Mouse (Mus musculus) left cerebral cortex, postnatal 10 days (tissue): ENCODE data around the gene Twnk. TPM values are rescaled to one million over a fixed set of nuclear protein-coding genes. Genes with fewer than 3 reads are reported as not detected.
"Not testable (repeated sequence)": the region's sequence is repeated elsewhere in the genome, so short reads cannot be mapped to it uniquely, and the experiment has no call there.

Experiments used
- DNase-seq, 2 experiments: peaks; one replicate each; pipeline ENCODE4 v3.0.0; 2021 to 2022; ENCODE audit warnings: low spot score in 2 of 2, mixed read lengths in 1 of 2; ENCODE audit errors: extremely low spot score in 1 of 2
- intact Hi-C: fragments of 180-260 bp; cut with DNase I; formaldehyde crosslinking; loops from one replicate; pipeline ENCODE4 v1.15.1; 2025
- total RNA-seq, 2 experiments: library from RNA; stranded (reverse); gene quantifications; 2 replicates each; pipeline ENCODE4 v1.2.3; 2021

The Twnk gene
- total RNA-seq, 2 experiments from 2014 or later = 11.7 to 12.2 TPM

GRCm38 (mm10) chr19:45017216-45017771, 11.8 kb downstream of the Twnk start:
- intact Hi-C loops = loop anchor here (2.0 kb wide), 1 partner anchor 14 kb away; no protein-coding TSS in a partner anchor
- DNase-seq = peak; percentile 72 to 92

DNA sequence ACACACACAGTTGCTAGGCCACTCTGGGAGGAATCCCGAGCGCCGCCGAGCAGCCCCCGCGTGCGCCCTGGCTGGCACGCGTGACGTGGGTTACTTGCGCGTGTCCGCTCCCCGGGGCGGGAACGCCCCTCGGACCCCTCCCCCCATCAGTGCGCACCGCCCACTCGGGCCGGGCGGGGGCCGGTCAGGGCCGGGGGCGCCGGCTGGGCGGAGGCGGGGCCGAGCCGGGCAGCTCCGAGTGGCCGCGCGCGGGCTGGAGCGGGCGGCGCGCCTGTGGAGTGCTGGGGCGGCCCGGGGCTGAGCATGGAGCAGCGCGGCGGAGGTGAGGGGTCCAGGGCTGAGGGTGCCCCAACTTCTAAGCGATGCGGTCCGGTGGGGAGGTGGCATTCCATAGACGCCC, 12.4 kb downstream of the Twnk start:
- DNase-seq = peak; percentile 75 to 94
- intact Hi-C loops = loop anchor here (2.0 kb wide), 1 partner anchor 13 kb away; no protein-coding TSS in a partner anchor

DNA sequence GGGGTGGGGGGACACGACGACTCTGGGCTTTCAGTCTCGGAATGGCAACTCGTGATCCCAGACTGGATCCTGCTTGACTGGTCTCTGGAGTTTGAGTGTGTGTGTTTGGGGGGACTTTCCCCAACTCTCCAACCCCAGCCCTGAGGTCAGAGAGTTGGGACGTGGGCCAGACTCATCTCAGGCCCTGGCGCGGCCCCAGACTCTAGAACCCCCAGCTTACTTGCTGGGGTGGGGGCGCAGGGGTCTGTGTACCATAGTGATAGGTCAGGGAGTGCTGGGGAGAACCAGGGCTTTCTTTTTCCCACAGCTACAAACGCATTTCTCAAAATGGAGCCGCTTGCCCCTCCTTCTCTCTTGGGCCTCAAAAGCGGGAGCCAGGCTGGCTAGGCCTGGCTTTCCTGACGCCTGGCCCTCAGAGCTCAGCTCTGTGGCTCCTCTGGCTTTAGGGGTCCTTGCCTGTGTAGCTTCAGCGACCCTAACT, 12.9 kb downstream of the Twnk start:
- intact Hi-C loops = no loop called here
- peak in 1 of 2 experiments; percentile 55 for DNase-seq

GRCm38 (mm10) chr19:45020348-45020747, 14.9 kb downstream of the Twnk start:
- intact Hi-C loops = no loop called here
- DNase-seq = no peak

GRCm38 (mm10) chr19:45021362-45021761, 15.9 kb downstream of the Twnk start:
- intact Hi-C loops = no loop called here
- DNase-seq = no peak

DNA sequence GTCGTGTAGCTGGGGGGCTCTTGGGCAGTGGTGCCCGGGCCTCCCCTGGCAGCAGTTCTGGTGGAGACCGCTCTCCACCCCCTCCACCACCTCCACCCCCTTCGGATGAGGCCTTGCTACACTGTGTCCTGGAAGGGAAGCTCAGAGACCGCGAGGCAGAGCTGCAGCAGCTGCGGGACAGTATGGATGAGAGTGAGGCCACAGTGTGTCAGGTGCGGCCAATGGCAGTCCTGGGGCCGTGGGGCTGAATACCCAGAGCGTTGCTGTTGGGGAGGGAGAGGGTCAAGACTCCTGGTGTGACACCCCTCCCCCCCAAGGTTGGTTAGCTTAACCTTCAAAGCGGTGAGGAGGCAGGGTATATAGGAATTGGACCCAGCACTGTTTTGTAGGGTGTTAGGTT, 18.5 kb downstream of the Twnk start:
- intact Hi-C loops = no loop called here
- no peak for DNase-seq

- intact Hi-C loops = no loop called here
- no peak for DNase-seq
These were observed 19.3 kb downstream of the Twnk start for GRCm38 (mm10) chr19:45024775-45025174.

GRCm38 (mm10) chr19:45025937-45026568, 20.6 kb downstream of the Twnk start:
- intact Hi-C loops = no loop called here
- no peak for DNase-seq

DNA sequence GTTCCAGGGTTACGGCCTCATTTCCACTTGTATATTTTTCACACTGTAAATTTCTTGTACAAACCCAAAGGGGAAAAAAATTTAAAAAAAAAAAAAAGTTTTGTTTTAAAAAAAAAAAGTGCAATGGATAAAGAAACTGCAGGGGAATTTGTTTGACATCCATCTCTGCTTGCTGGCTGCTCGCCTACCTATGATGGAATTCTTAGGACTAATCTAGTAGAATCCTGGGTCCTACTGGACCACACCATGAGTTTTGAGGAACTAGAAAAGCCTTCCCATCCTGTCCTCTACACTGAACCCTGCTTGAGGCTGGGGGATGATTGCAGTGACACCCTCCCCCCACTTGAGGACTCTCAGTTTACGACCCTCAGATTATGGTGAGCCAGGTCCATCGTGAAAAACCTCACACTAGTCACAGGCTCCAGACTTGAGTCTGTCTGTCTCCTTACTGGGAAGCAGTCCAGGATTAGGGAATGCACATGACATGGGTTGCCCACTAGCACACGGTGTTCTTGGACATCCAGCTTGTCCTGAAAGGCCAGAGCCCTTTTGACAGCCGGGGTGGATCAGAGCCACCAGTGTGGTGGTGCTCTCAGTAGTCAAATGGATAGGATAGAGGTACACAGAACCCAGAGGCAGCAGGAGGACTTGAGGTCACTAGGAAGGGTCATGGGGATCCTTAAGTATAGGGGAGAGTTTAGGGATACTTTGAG, 21.7 kb downstream of the Twnk start:
- intact Hi-C loops = no loop called here
- no peak for DNase-seq

- intact Hi-C loops = no loop called here
- DNase-seq = no peak
These were observed 22.4 kb downstream of the Twnk start for GRCm38 (mm10) chr19:45027848-45028247.

- DNase-seq = no peak
- intact Hi-C loops = no loop called here
These were observed 23.3 kb downstream of the Twnk start for GRCm38 (mm10) chr19:45028746-45029145.

DNA sequence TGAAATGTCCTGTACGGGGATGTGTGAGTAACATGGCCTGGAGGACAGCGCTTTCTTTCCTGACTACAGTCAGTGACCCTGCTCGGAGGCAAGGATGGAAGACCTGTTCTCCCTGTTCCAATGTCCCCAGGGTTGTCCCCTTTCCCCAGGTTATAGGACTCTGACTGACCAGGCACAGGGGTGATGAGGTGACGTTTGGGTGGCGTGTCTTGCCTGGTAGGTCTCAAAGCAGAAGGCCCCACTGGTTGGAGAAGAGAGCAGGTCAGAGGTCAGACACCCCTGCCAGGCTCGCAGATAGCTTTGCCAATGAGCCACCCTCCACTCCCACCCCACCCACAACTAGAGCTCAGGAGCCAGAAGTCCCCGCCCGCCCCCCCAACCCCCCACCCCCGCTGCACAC, 24.1 kb downstream of the Twnk start:
- DNase-seq = no peak
- intact Hi-C loops = no loop called here

GRCm38 (mm10) chr19:45030111-45030510, 24.6 kb downstream of the Twnk start:
- intact Hi-C loops = loop anchor here (2.0 to 5.0 kb wide), 2 partner anchors 13 to 38 kb away; no protein-coding TSS in a partner anchor
- DNase-seq = peak in 1 of 2 experiments; percentile 81

DNA sequence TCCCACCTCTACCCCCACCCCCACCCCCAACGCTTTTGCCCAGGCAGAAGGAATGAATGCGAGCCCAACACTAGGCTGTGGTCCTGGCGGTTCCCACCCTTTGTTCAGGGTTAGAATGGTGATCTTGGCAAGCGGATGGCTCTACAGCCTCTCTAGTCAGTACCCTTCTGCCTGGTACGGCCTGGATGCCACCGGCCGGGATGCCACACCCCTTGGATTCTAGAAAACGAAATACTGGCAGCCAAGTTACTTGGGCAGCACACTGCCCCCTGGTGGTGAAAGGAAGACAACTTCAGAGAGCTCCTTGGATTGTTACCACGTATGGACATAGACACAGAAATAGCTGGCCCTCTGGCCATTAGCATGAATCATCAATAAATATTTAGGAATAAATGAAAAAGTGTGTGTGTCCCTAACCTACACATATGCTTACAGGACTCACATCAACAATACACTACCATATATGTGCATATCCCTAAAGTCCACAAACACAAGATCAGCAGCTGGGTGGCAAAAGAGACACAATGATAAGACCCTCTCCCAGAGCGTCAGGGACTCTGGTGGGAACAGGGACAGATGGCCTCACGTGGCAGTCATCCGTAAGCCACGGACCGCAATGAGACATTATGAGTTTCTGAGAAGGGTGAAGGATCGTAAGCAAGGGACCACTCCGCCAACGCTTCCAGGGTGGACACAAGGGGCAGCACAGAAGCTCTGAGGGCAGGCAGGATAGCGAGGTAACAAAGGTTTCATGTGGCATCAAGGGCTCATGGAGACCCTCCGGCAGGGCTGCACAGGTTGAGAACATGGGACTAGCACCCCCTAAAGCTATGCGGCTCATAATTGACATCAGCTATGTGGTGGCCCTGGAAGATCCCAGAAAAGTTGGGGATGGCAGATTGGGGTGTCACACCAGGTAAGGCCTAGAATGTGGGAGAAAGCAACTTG, 25.6 kb downstream of the Twnk start:
- intact Hi-C loops = loop anchor here (2.0 to 5.0 kb wide), 2 partner anchors 14 to 39 kb away; no protein-coding TSS in a partner anchor

DNA sequence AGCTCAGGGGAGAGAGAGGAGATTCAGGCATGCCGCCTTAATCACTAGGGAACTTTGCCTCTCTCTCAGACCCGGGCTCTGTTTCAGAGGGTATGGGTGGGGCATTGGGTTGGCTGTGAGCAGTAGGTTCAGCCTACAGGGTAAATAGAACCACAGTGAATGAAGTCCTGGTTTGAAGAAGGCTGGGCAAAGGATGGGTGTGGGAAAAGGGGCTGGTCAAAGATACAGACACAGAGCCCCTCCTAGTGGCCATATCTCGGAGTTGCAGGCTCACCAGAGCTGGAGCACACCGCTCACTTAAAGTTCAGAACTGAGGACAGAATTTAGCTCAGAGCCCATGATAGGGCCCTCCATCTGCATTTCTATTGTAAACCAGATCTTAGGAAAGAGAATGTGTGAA, 26.3 kb downstream of the Twnk start:
- intact Hi-C loops = loop anchor here (2.0 to 5.0 kb wide), 2 partner anchors 15 to 39 kb away; no protein-coding TSS in a partner anchor
- peak in 1 of 2 experiments; percentile 84 for DNase-seq

More for the DNA sequence above, 25.6 kb downstream of the Twnk start:
- peak; percentile 71 to 85 for DNase-seq

DNA sequence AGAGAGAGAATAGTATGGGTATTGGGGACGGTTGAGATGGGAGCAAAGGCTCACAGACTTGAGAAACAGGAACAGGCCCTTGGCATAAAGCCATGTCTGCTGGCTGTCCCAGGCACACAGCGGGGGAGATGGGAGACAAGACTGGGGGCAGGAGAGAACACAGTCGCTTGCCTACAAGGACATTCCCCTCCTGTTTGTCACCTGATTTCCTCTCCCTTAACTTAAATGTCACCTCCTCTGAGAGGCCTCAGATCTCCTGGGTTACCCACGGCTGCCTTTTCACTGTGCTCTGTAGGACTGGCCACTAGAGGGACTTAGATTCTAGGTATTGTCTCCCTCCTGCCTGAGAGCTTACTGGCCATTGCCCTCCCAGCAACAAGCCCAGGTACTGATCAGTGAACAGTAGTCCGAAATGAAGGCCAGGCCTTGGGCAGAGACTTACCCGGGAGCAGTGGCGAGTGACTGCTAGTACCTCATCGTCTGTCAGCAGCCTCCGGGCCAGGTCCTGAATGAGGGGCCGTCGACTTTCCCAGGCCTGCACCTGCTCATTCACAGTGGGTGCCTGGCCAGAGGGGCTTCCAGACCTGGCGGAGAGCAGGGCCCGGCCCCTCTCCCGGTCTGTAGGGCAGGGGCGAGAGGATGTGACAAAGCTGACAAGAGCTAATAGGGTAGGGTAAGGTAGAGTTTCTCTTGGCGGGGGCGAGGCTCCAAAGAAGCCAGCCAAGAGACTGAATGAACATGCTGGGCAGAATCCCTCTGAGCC, 27.3 kb downstream of the Twnk start:
- intact Hi-C loops = loop anchor here (5.0 kb wide), 1 partner anchor 40 kb away; no protein-coding TSS in a partner anchor
- peak in 1 of 2 experiments; percentile 76 for DNase-seq

- DNase-seq = peak in 1 of 2 experiments; percentile 82
These were observed 31.4 kb downstream of the Twnk start for GRCm38 (mm10) chr19:45036867-45037266.

GRCm38 (mm10) chr19:45038198-45038597, 32.7 kb downstream of the Twnk start:
- intact Hi-C loops, DNase-seq: not testable (repeated sequence)

More at GRCm38 (mm10) chr19:45036867-45037266, 31.4 kb downstream of the Twnk start:
- intact Hi-C loops = no loop called here
